Comparison of ENCODE assay signal across 8 mouse cellular contexts in the genomic region with DNA sequence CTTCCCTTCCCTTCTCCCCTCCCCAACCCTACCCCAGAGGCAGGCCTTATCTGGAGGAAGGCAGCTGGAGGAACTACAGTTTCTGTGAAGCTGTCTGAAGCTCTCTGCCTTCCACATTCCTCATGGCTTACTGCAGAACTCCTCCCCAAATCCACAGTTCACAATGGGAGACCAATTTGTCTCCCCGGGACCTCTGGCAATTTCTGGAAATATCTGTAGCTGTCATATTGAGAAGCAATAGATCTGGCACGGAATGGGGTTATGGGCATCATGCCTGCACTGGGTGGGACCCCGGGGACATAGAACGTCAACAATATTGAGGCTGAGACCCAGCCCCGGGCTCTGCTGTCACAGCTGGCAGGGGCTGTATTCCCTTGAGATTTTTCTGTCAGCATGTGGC. TPM values are rescaled to one million over a fixed set of nuclear protein-coding genes. Genes with fewer than 3 reads are reported as not detected.
A peak's percentile ranks its signal among the peaks of the same experiment; 100 is the strongest.
DNase-seq lines count a peak whose midpoint lies in the region; ATAC-seq lines count a peak whose summit lies in the region.

No protein-coding gene starts in this region.

- no peaks in the 10 kb centered on the region for H3K36me3 ChIP-seq in neural tube, embryonic 12.5 days
- H3K36me3 ChIP-seq in hindbrain, embryonic 14.5 days (replicated peaks; ENCODE audit: control insufficient read depth, insufficient read depth), result no peaks in the 10 kb centered on the region

- no peaks in the 10 kb centered on the region for H3K27me3 ChIP-seq in neural tube, embryonic 12.5 days (replicated peaks)
- H3K27me3 ChIP-seq in hindbrain, embryonic 14.5 days (ENCODE audit: control insufficient read depth, insufficient read depth, low read length), result no peaks in the 10 kb centered on the region

- no peak overlapping the region for H3K4me2 ChIP-seq in neural tube, embryonic 12.5 days (replicated peaks)
- no peak overlapping the region for H3K4me2 ChIP-seq in hindbrain, embryonic 14.5 days (replicated peaks)

- H3K4me3 ChIP-seq in neural tube, embryonic 12.5 days, result no peak overlapping the region
- no peak overlapping the region for H3K4me3 ChIP-seq in hindbrain, embryonic 14.5 days (replicated peaks; ENCODE audit: low read length)

- no peak overlapping the region for H3K9ac ChIP-seq in neural tube, embryonic 12.5 days
- no peak overlapping the region for H3K9ac ChIP-seq in hindbrain, embryonic 14.5 days

- no peaks in the 10 kb centered on the region for H3K9me3 ChIP-seq in neural tube, embryonic 12.5 days
- H3K9me3 ChIP-seq in hindbrain, embryonic 14.5 days (ENCODE audit: control insufficient read depth, low read length), result no peaks in the 10 kb centered on the region

- H3K4me1 ChIP-seq in neural tube, embryonic 12.5 days, result peaks cover 8% of the 10 kb centered on the region
- peaks cover 13% of the 10 kb centered on the region for H3K4me1 ChIP-seq in hindbrain, embryonic 14.5 days (replicated peaks; ENCODE audit: control insufficient read depth, insufficient read depth, low read length)

- ATAC-seq in neural tube, embryonic 12.5 days (ENCODE audit: low FRiP score, low read depth), result peak; percentile 49; the same call in 1 of the 2 replicates
- peak; percentile 42; the same call in 1 of the 2 replicates for ATAC-seq in hindbrain, embryonic 14.5 days (ENCODE audit: low FRiP score)

- WGBS in neural tube, embryonic 12.5 days, result 41% methylated on average over 5 of the region's 5 CpGs
- WGBS in hindbrain, embryonic 14.5 days, result 23% methylated on average over 5 of the region's 5 CpGs

- no peak for DNase-seq in neural tube, embryonic 10.5 days (ENCODE audit: extremely low spot score, low spot score)
- DNase-seq in heart, adult 8-10 months (ENCODE audit: low spot score), result peak; percentile 38
- no peak for DNase-seq in hindbrain, embryonic 14.5 days (ENCODE audit: low spot score)
- peak; percentile 50 for DNase-seq in retina, embryonic 14.5 days (ENCODE audit: low spot score)
- DNase-seq in left cerebral cortex, adult 9 months (ENCODE audit: low spot score in 2 of 2), result no peak
- DNase-seq in spleen, postnatal 10 days (ENCODE audit: low spot score in 2 of 2), result no peak
- DNase-seq in spleen, adult 18-20 months, result no peak

- H3K27ac ChIP-seq in neural tube, embryonic 12.5 days, result no peak overlapping the region
- H3K27ac ChIP-seq in hindbrain, embryonic 14.5 days, result peak overlapping the region; percentile 9; the same call in 1 of the 2 replicates

RNA-seq across cellular contexts. Expression of gene Fabp6, which starts 16.6 kb away (rescaled TPM):
- not detected in 2 replicates for polyA plus RNA-seq in neural tube, embryonic 12.5 days (2016; fragmentation: Nextera tagmentation; extraction: Ambion mirVana)
- total RNA-seq in heart, adult 8-10 months (2022), result not detected
- polyA plus RNA-seq in hindbrain, embryonic 14.5 days (2014; fragmentation: Nextera tagmentation; extraction: Ambion mirVana), result not detected in 2 replicates

RNA-seq across cellular contexts. Expression of gene 4933415A04Rik, which starts 31.1 kb away (rescaled TPM):
- 8.3 and 10.1 TPM in 2 replicates for polyA plus RNA-seq in neural tube, embryonic 12.5 days (2016; fragmentation: Nextera tagmentation; extraction: Ambion mirVana)
- total RNA-seq in heart, adult 8-10 months (2022), result under 1 TPM; 0.22 to 0.57 (median 0.48) TPM
- 2.2 and 3.3 TPM in 2 replicates for polyA plus RNA-seq in hindbrain, embryonic 14.5 days (2014; fragmentation: Nextera tagmentation; extraction: Ambion mirVana)

Comparison
In these comparisons a context has a peak if more than half of its experiments do, and no peak if none do; other contexts are left out.
1. DNase-seq: peak in heart, adult 8-10 months (single experiment) and retina, embryonic 14.5 days (single experiment); none in neural tube, embryonic 10.5 days (single experiment), hindbrain, embryonic 14.5 days (single experiment), left cerebral cortex, adult 9 months (0 of 2), spleen, postnatal 10 days (0 of 2) and spleen, adult 18-20 months (0 of 2).